Mouse (Mus musculus) cerebellum, adult 2 months (tissue): ENCODE results near the gene Ern1.

Experiments used
- CTCF ChIP-seq: fragments of 200-500 bp; IDR thresholded peaks from 2 replicates; pipeline ENCODE4 v1.5.1; 2011; ENCODE audit warnings: low read depth, mild to moderate bottlenecking, control low read depth, low read length, moderate library complexity, borderline replicate concordance; ENCODE audit not compliant: insufficient read depth
- POLR2A ChIP-seq: fragments of 200-500 bp; IDR thresholded peaks from 2 replicates; pipeline ENCODE4 v1.6.1; 2011; ENCODE audit warnings: low read length, control low read depth, borderline replicate concordance; ENCODE audit not compliant: insufficient read depth

DNA sequence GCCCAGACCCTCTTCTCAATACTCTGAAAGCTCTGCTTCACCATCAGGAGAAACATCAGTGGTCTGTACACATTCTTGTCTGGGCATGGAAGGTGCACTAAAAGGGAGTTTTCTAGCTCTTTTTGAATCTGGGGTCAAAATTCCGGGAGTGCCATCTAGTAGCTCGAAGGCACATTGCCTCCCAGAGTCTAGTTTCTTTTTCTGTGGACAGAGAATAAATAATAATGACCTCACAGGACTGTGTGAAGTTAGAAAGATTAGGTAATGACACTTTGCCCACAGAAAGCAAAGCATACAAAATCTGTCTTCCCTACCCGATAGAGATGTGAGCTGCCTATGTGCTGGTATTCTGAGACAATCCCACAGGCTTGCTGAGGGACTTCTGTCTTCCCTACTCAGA lies 77.1 kb downstream of the Ern1 start:
- TF ChIP-seq CTCF (no peak), POLR2A (no peak)
